Mouse (Mus musculus): ENCODE measurements around the gene Insl5. TPM values are rescaled to one million over a fixed set of nuclear protein-coding genes. Genes with fewer than 3 reads are reported as not detected.

Gene Insl5
- polyA plus RNA-seq (2021; fragmentation: Nextera tagmentation), result not detected in 2 replicates
- long read RNA-seq, experiment 1, result 0 reads
- long read RNA-seq, experiment 2, result 0 reads

GRCm38 (mm10) chr4:103026621-103027020 is at the start of gene Insl5:
Gene Insl5 (minus strand): TSS chr4:103026842.

GRCm38 (mm10) chr4:102978440-102978839 is 48.2 kb downstream of the Insl5 start, which contains the start of gene Tctex1d1:
Gene Tctex1d1 (plus strand): TSS chr4:102978606.

Other genes with a start within 250 kb of the Insl5 start
- 0.51 and 0.73 TPM in 2 replicates for gene Tctex1d1, start 48.2 kb downstream of the Insl5 start, polyA plus RNA-seq (2021; fragmentation: Nextera tagmentation)
- gene Mier1, start 87.5 kb upstream of the Insl5 start, polyA plus RNA-seq (2021; fragmentation: Nextera tagmentation), result 23.2 and 32.1 TPM in 2 replicates
- gene Wdr78, start 87.7 kb upstream of the Insl5 start, polyA plus RNA-seq (2021; fragmentation: Nextera tagmentation), result 2.4 and 2.6 TPM in 2 replicates
- 2.5 and 6.2 TPM in 2 replicates for gene Slc35d1, start 188.3 kb upstream of the Insl5 start, polyA plus RNA-seq (2021; fragmentation: Nextera tagmentation)

All from left cerebral cortex, adult 6 months (tissue).